Mouse (Mus musculus): ENCODE results near the gene Emx2. TPM values are rescaled to one million over a fixed set of nuclear protein-coding genes. Genes with fewer than 3 reads are reported as not detected.

Gene Emx2
- polyA plus RNA-seq, 1 experiment: not detected

DNA sequence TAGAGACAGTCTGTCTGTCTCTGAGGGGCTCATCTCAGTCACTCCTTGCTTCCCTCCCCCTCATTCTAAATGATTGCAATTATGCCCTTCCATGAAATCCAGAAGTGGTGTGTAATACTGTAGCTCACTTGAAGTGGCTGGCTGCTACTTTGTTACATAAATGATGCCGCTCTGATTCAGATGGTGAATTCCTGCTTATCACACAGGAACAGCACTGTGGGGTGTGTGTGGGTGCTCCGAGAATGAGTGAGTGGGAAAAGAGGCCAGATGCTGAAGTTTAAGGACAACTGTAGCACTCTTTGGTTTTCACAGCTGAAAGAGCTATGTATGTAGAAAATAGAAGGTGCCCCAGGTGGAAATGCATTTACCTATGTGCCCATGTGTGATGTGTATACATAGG is 14.7 kb downstream of the Emx2 start:
- H3K27ac ChIP-seq (ENCODE audit: insufficient read depth, low read length): no peak overlapping the region
- no peaks in the 10 kb centered on the region for H3K36me3 ChIP-seq (ENCODE audit: control insufficient read depth, insufficient read depth, low read length)
- TF ChIP-seq POLR2A (IDR thresholded peaks at IDR 0.05; ENCODE audit: low read depth, low read length): no peak
- TF ChIP-seq CTCF (IDR thresholded peaks at IDR 0.05; ENCODE audit: extremely low read depth, insufficient read depth, insufficient read length, insufficient replicate concordance): no peak
- 84% methylated on average over 2 of the region's 2 CpGs for WGBS
- H3K4me3 ChIP-seq (ENCODE audit: extremely low read depth, insufficient read depth, insufficient read length): no peak overlapping the region
- H3K4me1 ChIP-seq (ENCODE audit: control insufficient read depth, insufficient read depth, insufficient read length): no peaks in the 10 kb centered on the region
- no peak for DNase-seq (ENCODE audit: low read depth in 1 of 2, low spot score in 2 of 2)
- peaks cover 11% of the 10 kb centered on the region; the same call in 1 of the 2 replicates for H3K27me3 ChIP-seq (ENCODE audit: control insufficient read depth, insufficient read depth, low read length)

DNA sequence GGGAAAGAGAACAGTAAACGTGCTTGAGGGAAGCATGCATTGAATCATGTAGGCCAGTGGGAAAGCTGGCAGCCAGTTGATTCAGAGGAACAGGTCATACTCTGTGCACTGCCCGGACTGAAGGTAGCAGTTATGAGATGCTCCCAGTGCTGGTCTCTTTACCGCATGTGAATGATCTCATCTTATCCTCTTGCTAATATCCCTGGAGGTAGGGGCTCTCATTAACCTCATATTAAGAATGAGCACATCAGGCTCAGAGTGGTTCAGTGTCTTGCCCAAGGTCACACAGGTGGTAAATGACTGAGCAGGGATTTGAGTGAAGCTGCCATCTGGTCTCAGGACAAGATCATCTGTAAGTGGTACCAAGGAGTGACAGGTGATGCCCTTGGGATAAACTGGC is 21.7 kb downstream of the Emx2 start:
- WGBS: 78% methylated on average over 3 of the region's 3 CpGs

DNA sequence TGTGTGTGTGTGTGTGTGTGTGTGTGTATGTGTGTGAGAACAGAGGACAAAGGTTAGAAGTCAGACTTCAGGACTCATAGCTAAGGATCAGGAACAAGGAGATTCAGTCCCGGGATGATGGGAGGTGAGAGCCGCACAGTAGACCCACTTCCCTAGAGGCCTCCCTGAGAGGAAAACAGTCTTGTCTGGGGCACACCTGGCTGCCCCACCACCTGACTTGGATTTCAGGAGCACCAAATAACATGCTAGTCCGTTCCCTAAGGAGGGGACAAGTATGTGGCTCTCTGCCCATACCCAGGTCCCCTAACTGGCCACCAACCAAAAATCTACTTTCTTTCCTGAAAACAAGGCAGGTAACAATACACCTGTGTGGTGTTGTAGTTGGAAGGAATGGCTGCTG is 22.4 kb downstream of the Emx2 start:
- no peak for DNase-seq (ENCODE audit: low read depth in 1 of 2, low spot score in 2 of 2)
- Histone ChIP-seq H3K4me3 (ENCODE audit: extremely low read depth, insufficient read depth, insufficient read length) (no peak overlapping the region), H3K4me1 (ENCODE audit: control insufficient read depth, insufficient read depth, insufficient read length) (no peaks in the 10 kb centered on the region), H3K36me3 (ENCODE audit: control insufficient read depth, insufficient read depth, low read length) (no peaks in the 10 kb centered on the region), H3K27me3 (ENCODE audit: control insufficient read depth, insufficient read depth, low read length) (no peaks in the 10 kb centered on the region), H3K27ac (ENCODE audit: insufficient read depth, low read length) (no peak overlapping the region)
- TF ChIP-seq POLR2A (IDR thresholded peaks at IDR 0.05; ENCODE audit: low read depth, low read length) (no peak), CTCF (IDR thresholded peaks at IDR 0.05; ENCODE audit: extremely low read depth, insufficient read depth, insufficient read length, insufficient replicate concordance) (no peak)
- 86% methylated on average over 3 of the region's 3 CpGs for WGBS

More for the DNA sequence above, 21.7 kb downstream of the Emx2 start:
- Histone ChIP-seq H3K4me3 (ENCODE audit: extremely low read depth, insufficient read depth, insufficient read length) (no peak overlapping the region), H3K27ac (ENCODE audit: insufficient read depth, low read length) (no peak overlapping the region), H3K4me1 (ENCODE audit: control insufficient read depth, insufficient read depth, insufficient read length) (no peaks in the 10 kb centered on the region), H3K27me3 (ENCODE audit: control insufficient read depth, insufficient read depth, low read length) (no peaks in the 10 kb centered on the region), H3K36me3 (ENCODE audit: control insufficient read depth, insufficient read depth, low read length) (no peaks in the 10 kb centered on the region)
- TF ChIP-seq POLR2A (IDR thresholded peaks at IDR 0.05; ENCODE audit: low read depth, low read length) (no peak), CTCF (IDR thresholded peaks at IDR 0.05; ENCODE audit: extremely low read depth, insufficient read depth, insufficient read length, insufficient replicate concordance) (no peak)
- no peak for DNase-seq (ENCODE audit: low read depth in 1 of 2, low spot score in 2 of 2)

DNA sequence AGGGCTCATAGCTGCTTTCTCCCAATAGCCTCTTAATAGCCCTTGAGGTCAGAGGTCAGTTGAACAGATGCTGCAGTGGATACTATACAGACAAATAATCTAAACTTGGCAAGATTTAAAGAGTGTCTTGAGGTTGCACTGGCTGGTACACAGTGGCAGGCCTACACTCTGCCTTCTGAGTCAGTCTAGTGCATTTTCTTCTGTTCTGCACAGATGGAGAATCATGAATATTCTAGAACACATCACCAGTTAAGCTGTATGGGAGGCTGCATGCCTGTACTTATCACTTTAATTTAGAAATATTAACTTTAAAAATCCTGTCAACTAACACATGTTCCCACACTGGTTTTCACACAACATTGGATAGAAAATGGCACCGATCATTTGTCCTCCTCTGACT is 34.1 kb downstream of the Emx2 start:
- Histone ChIP-seq H3K36me3 (ENCODE audit: control insufficient read depth, insufficient read depth, low read length) (no peaks in the 10 kb centered on the region), H3K27ac (ENCODE audit: insufficient read depth, low read length) (no peak overlapping the region), H3K4me3 (ENCODE audit: extremely low read depth, insufficient read depth, insufficient read length) (no peak overlapping the region), H3K27me3 (ENCODE audit: control insufficient read depth, insufficient read depth, low read length) (no peaks in the 10 kb centered on the region), H3K4me1 (ENCODE audit: control insufficient read depth, insufficient read depth, insufficient read length) (no peaks in the 10 kb centered on the region)
- WGBS: 86% methylated on average over 1 of the region's 1 CpGs
- TF ChIP-seq CTCF (IDR thresholded peaks at IDR 0.05; ENCODE audit: extremely low read depth, insufficient read depth, insufficient read length, insufficient replicate concordance) (no peak), POLR2A (IDR thresholded peaks at IDR 0.05; ENCODE audit: low read depth, low read length) (no peak)
- DNase-seq (ENCODE audit: low read depth in 1 of 2, low spot score in 2 of 2): no peak

DNA sequence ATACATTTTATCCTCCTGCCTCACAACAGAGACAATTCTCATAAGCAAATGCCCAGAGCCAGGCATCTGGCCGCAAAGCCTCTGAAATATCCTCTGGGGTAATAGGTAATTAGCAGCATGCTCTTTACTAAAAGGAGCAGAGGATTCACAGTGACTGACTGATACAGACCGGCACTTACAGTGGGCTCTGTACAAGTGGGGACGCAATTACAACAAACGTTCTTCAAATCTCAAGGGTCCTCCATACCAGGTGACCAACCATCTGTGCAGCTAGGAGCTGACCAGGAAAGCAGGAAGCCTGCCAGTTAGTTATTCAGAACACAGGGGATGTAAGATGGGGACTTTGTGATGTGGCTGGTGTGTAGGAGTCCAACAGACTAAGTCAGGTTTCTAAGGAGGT is 38.7 kb downstream of the Emx2 start:
- 78% methylated on average over 4 of the region's 4 CpGs for WGBS
- Histone ChIP-seq H3K4me1 (ENCODE audit: control insufficient read depth, insufficient read depth, insufficient read length) (no peaks in the 10 kb centered on the region), H3K27ac (ENCODE audit: insufficient read depth, low read length) (no peak overlapping the region), H3K36me3 (ENCODE audit: control insufficient read depth, insufficient read depth, low read length) (no peaks in the 10 kb centered on the region), H3K27me3 (ENCODE audit: control insufficient read depth, insufficient read depth, low read length) (no peaks in the 10 kb centered on the region), H3K4me3 (ENCODE audit: extremely low read depth, insufficient read depth, insufficient read length) (no peak overlapping the region)
- no peak for TF ChIP-seq CTCF (IDR thresholded peaks at IDR 0.05; ENCODE audit: extremely low read depth, insufficient read depth, insufficient read length, insufficient replicate concordance)
- TF ChIP-seq POLR2A (IDR thresholded peaks at IDR 0.05; ENCODE audit: low read depth, low read length): no peak
- DNase-seq (ENCODE audit: low read depth in 1 of 2, low spot score in 2 of 2): no peak

DNA sequence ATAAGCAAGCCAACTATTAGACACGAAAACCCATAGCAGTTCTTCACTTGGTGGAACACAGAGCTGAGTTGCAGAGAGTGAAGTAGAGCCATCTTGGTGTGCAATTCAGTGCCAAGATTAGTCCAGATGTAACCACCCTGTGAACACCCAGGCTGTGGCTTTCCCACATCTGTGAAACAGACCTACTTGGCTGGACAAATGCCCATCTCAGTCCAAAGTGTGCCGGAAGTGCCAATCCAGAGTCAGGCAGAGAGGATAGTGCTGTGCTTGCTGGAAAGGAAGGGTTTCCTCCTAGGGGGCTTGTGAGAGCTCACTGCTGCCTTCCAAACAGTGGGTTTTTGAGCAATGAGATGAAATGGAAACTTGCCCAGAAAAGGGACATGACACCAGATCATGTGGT is 50.7 kb downstream of the Emx2 start:
- DNase-seq (ENCODE audit: low read depth in 1 of 2, low spot score in 2 of 2): no peak
- TF ChIP-seq POLR2A (IDR thresholded peaks at IDR 0.05; ENCODE audit: low read depth, low read length): no peak
- TF ChIP-seq CTCF (IDR thresholded peaks at IDR 0.05; ENCODE audit: extremely low read depth, insufficient read depth, insufficient read length, insufficient replicate concordance): no peak
- no peaks in the 10 kb centered on the region for H3K36me3 ChIP-seq (ENCODE audit: control insufficient read depth, insufficient read depth, low read length)
- H3K4me1 ChIP-seq (ENCODE audit: control insufficient read depth, insufficient read depth, insufficient read length): no peaks in the 10 kb centered on the region
- no peaks in the 10 kb centered on the region for H3K27me3 ChIP-seq (ENCODE audit: control insufficient read depth, insufficient read depth, low read length)
- WGBS: 85% methylated on average over 2 of the region's 2 CpGs
- H3K27ac ChIP-seq (ENCODE audit: insufficient read depth, low read length): no peak overlapping the region
- no peak overlapping the region for H3K4me3 ChIP-seq (ENCODE audit: extremely low read depth, insufficient read depth, insufficient read length)

DNA sequence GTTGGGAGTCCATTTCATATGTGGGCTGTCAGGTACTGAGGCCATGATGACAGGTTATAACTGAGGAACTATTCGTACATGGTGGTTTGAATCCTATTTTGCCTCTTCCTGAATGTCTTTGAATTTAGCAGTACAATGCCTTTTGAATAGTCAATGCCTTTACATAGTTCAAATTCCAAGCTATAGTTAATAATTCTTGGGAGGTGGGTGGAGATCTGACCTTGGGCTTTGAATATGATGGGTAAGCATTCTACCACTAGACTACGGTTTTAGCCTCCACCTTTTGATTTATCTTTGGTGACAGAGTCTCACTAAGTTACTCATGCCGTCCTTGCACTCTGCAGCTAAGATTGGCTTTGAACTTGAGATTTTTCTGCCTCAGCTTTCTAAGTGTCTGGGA is 55.0 kb downstream of the Emx2 start:
- H3K27ac ChIP-seq (ENCODE audit: insufficient read depth, low read length): no peak overlapping the region
- DNase-seq (ENCODE audit: low read depth in 1 of 2, low spot score in 2 of 2): no peak
- WGBS: 78% methylated on average over 3 of the region's 3 CpGs

More for the DNA sequence above, 55.0 kb downstream of the Emx2 start:
- Histone ChIP-seq H3K4me1 (ENCODE audit: control insufficient read depth, insufficient read depth, insufficient read length) (no peaks in the 10 kb centered on the region), H3K27me3 (ENCODE audit: control insufficient read depth, insufficient read depth, low read length) (no peaks in the 10 kb centered on the region), H3K36me3 (ENCODE audit: control insufficient read depth, insufficient read depth, low read length) (no peaks in the 10 kb centered on the region), H3K4me3 (ENCODE audit: extremely low read depth, insufficient read depth, insufficient read length) (no peak overlapping the region)
- no peak for TF ChIP-seq POLR2A (IDR thresholded peaks at IDR 0.05; ENCODE audit: low read depth, low read length)
- no peak for TF ChIP-seq CTCF (IDR thresholded peaks at IDR 0.05; ENCODE audit: extremely low read depth, insufficient read depth, insufficient read length, insufficient replicate concordance)

Other genes with a start within 250 kb of the Emx2 start
- gene Kcnk18, start 239.2 kb upstream of the Emx2 start, polyA plus RNA-seq (2012; rRNA removed): not detected in 2 replicates
- gene Slc18a2, start 197.5 kb upstream of the Emx2 start, polyA plus RNA-seq (2012; rRNA removed): 0.65 and 0.81 TPM in 2 replicates
- 4,176 and 4,457 TPM in 2 replicates for gene Rps12-ps3, start 136.1 kb upstream of the Emx2 start, polyA plus RNA-seq (2012; rRNA removed)
- gene Pdzd8, start 112.6 kb upstream of the Emx2 start, polyA plus RNA-seq (2012; rRNA removed): 5.1 and 8.5 TPM in 2 replicates